Mouse (Mus musculus): ENCODE measurements at regions not wholly inside any gene's neighbourhood (a gene's known extent, or its start where the extent isn't known, plus 50 kb on each side); places are given as distances from the start of the nearest gene placed in this dataset.

- TF ChIP-seq POLR2A (IDR thresholded peaks at IDR 0.05; ENCODE audit: borderline replicate concordance, insufficient read depth, low read length) (no peak), CTCF (IDR thresholded peaks at IDR 0.05; ENCODE audit: borderline replicate concordance, insufficient read depth, low read depth, low read length) (no peak)
These were observed 194.0 kb upstream of the Tgfbr2 start for GRCm38 (mm10) chr9:116369059-116369718.
